Mouse (Mus musculus) heart, postnatal 10 days (tissue): ENCODE data around the gene Calm3. TPM values are rescaled to one million over a fixed set of nuclear protein-coding genes. Genes with fewer than 3 reads are reported as not detected.

Source experiments
- DNase-seq, 2 experiments: peaks; one replicate each; pipeline ENCODE4 v3.0.0; 2021
- intact Hi-C: fragments of 180-260 bp; cut with DNase I; formaldehyde crosslinking; loops from one replicate; pipeline ENCODE4 v1.15.1; 2025
- total RNA-seq, 2 experiments: library from RNA; stranded (reverse); gene quantifications; 2 replicates each; pipeline ENCODE4 v1.2.3; 2021

Gene Calm3
- total RNA-seq, 2 experiments from 2014 or later: 252 to 262 TPM

DNA sequence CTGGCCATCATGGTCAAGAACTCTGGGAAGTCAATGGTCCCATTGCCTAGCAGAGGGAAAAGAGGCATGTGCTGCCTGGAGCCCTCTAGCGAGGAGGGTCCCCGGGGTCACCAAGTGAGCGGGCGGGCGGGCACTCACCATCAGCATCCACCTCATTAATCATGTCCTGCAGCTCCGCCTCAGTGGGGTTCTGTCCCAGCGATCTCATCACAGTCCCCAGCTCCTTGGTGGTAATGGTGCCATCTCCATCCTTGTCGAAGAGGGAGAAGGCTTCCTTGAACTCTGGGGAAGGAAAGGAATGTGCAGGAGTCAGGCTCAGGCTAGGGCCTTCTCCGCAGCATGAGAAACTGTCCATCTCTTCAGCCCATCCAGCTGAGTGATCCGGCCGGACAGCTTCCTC is 6.5 kb downstream of the Calm3 start:
- intact Hi-C loops: no loop called here
- no peak for DNase-seq

GRCm38 (mm10) chr7:16916342-16917265 is 7.3 kb downstream of the Calm3 start:
- peak in 1 of 2 experiments; percentile 59 for DNase-seq
- intact Hi-C loops: no loop called here

GRCm38 (mm10) chr7:16915461-16916340 is 8.2 kb downstream of the Calm3 start:
- DNase-seq: no peak
- intact Hi-C loops: no loop called here

GRCm38 (mm10) chr7:16914453-16915343 is 9.2 kb downstream of the Calm3 start:
- DNase-seq: no peak
- intact Hi-C loops: loop anchor here (5.0 kb wide), 1 partner anchor 52 kb away; no protein-coding TSS in a partner anchor

- DNase-seq: peak; percentile 80 to 89
- intact Hi-C loops: loop anchor here (1.0 to 5.0 kb wide), 2 partner anchors 19 to 52 kb away; no protein-coding TSS in a partner anchor
These were observed 10.0 kb downstream of the Calm3 start for GRCm38 (mm10) chr7:16913806-16914452.

DNA sequence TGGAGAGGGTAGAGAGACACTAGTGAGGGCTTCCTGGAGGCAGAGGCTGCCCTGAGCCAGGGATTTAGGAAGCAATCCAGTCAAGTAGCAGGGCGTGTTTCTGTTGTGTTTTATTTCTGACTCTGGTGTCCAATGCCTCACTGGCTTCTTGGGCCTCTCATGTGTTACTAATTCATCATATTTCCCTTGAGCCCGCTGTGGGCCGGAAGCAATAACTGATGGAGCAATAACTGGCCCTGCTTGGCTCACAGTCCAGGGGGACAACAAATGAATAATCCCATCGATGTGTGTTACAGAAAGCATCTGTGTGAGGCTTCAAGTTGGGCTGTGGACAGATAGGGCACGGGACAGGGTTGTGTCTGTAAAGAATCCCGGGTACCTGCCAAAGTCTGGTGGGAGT is 11.6 kb downstream of the Calm3 start:
- intact Hi-C loops: loop anchor here (5.0 kb wide), 1 partner anchor 50 kb away; no protein-coding TSS in a partner anchor
- DNase-seq: peak in 1 of 2 experiments; percentile 51

DNA sequence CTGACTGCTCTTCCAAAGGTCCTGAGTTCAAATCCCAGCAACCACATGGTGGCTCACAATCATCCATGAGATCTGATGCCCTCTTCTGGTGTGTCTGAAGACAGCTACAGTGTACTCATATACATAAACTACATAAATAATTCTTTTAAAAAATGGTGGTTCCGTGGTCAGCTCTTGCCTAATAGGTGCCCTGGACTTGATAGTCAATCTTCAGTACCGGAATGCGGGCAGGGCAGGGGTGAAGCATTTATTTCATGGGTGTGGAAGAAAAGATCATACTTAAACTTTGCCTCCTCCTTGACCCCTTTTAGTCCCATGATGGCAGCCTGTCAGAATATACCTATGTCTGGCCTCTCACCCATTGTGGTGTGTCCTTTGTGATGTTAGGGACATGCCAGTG is 12.0 kb downstream of the Calm3 start:
- no peak for DNase-seq
- intact Hi-C loops: loop anchor here (5.0 kb wide), 1 partner anchor 50 kb away; no protein-coding TSS in a partner anchor

- no peak for DNase-seq
- intact Hi-C loops: loop anchor here (5.0 kb wide), 1 partner anchor 48 kb away; no protein-coding TSS in a partner anchor
These were observed 14.0 kb downstream of the Calm3 start for GRCm38 (mm10) chr7:16909909-16910308.

DNA sequence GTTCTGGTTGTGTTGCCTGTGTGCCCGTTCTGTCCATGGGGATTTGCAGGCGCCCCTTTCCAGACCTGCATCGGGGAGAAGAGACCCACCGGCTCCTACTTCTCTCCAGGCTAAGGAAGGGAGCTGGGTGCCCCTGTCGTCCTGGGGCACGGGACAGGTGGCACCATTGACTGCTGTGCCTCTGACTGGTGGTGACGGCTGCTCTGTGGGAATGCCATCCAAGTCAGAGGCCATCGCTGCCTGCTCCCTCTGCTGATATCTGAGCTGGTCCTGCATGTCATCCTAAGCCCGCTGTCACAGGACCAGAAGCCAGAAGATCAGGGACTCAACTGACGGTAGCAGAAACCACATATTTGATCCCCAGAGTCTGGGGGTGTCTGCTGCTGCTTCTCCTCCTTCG is 15.1 kb downstream of the Calm3 start:
- no peak for DNase-seq
- intact Hi-C loops: no loop called here

GRCm38 (mm10) chr7:16908367-16908766 is 15.5 kb downstream of the Calm3 start:
- no peak for DNase-seq
- intact Hi-C loops: no loop called here

DNA sequence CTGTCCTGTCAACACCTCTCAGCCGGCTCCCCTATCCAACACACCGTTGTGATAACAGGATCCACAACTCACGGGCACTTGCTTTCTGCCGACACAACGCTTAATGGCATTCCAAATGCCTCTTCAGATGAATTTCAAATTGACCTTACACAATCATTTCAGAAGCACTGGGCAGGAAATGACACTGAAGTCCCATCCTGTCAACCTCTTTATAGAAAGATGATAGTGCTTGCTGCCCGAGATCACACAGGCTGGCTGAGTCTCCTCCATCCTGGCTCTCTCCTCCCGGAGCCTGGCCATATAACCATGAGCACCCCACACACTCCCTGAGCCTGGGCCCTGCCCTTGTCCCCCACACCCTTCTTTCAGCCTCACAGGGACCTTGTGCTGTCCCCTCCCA is 16.1 kb downstream of the Calm3 start:
- intact Hi-C loops: no loop called here
- no peak for DNase-seq

- DNase-seq: no peak
- intact Hi-C loops: no loop called here
These were observed 16.9 kb downstream of the Calm3 start for GRCm38 (mm10) chr7:16906889-16907559.

GRCm38 (mm10) chr7:16906281-16906680 is 17.6 kb downstream of the Calm3 start, which contains the start of gene Ptgir:
Gene Ptgir, plus strand, starts transcription at chr7:16906490.
- intact Hi-C loops: no loop called here
- DNase-seq: peak; percentile 79 to 82

DNA sequence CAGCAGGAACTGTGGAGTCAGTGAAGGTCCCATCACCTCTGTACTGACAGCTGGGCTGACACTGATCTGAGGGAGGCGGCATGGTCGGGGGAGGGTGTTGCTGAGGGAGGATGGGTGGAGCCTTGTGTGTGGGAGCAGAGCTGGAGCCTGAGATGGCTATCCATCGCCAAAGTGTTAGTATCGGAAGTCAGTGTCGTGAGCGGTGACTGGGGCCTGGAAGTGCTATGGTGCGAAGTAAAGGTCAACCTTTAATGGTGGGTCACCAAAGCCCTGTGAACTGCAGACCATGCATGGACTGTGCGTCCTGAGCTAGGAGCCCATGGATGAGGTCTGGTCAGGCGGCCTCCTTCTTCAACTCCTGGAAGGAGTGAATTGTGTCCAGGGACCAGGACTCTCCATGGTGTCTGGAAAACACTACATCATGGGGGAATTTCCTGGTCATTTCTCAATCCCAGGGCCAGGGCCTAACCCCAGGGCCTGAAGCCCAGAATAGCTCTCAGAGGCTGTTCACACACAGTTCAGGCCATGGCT is 18.4 kb downstream of the Calm3 start:
- peak; percentile 66 to 68 for DNase-seq
- intact Hi-C loops: no loop called here

DNA sequence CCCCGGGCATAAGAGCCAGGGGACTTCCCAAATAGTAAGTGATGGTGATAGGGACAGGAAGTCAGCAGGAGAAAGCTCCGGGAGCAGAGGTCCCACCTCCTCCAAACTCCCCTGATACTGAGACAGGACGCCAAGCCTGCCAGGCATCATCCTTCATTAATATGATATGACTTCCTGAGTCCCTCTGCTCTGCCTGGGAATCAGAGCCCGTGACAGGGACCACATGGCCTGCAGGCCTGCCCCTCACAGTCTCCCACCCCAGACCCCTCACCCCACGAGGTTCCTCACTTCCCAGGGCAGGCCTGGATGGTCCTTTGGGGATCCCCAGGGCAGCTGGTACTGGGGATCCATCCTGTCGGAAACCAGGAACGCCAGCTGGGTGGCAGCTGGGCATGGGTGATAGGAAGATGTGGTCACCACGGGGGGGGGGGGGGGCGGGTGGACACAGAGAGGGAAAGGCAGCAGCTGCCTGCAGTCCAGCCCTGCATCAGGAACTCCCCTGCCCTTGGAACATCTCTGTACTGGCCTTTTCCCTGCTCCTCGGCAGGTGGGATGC is 19.7 kb downstream of the Calm3 start:
- intact Hi-C loops: no loop called here
- no peak for DNase-seq

DNA sequence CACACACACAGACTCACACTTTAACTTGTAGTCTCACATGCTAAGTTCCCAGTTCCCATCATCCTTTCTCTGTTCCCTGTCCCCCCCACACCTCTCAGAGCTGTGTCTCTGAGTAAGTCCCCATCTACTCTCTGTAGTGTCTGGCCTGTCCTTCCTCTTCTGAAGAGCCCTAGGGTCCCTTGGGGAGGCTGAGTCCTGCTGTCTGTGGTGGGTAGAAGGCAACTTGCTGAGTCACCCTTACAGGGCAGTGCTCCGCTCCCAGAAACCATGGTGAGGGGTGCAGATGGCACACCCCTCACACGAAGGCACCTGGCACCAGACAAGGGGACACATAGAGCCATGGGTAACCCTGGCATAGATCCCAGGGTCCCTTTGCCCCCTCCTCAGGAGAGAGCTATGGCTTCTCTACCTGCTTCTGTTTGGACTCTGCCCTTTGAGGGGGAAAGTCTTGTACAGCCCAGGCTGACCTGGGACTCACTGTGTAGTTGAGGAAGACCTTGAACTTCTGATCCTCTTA is 20.4 kb downstream of the Calm3 start:
- DNase-seq: no peak
- intact Hi-C loops: no loop called here

DNA sequence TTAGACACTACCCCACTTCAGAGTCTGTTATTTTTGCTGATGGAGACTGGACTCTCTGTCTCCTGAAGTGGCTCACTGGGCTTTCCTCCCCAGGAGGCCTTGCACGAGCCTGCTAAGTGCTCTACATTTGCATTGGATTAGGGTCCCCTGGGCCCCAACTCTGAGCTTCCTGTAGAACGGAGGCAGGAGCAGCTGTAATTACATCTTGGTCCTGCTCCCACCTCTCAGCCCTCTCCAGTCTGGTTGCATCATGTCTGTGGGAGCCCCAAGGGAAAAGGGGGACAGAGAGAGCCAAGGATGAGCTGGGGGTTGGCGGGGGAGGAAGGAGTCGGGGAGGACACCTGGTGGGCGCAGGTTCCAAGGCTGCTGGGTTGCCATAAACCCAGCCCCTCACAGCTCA is 23.4 kb downstream of the Calm3 start:
- intact Hi-C loops: no loop called here
- DNase-seq: no peak

GRCm38 (mm10) chr7:16895511-16895910 is 28.4 kb downstream of the Calm3 start:
- DNase-seq: no peak
- intact Hi-C loops: loop anchor here (1.0 to 10.0 kb wide), 2 partner anchors 18 to 271 kb away; no protein-coding TSS in a partner anchor
